Mouse (Mus musculus) lung, postnatal 4 days (tissue): ENCODE data around the gene Gsg1l.

Source experiments
- DNase-seq, 2 experiments: peaks; one replicate each; pipeline ENCODE4 v3.0.0; 2021

The Gsg1l gene

GRCm38 (mm10) chr7:126082286-126082741, at the start of gene Gsg1l:
TSS of gene Gsg1l (minus strand) at chr7:126082411.
- no peak for DNase-seq

GRCm38 (mm10) chr7:126127673-126128072, 45.5 kb upstream of the Gsg1l start:
- no peak for DNase-seq

- no peak for DNase-seq
Measured at GRCm38 (mm10) chr7:126126502-126126901, 44.3 kb upstream of the Gsg1l start.

GRCm38 (mm10) chr7:126121533-126121932, 39.3 kb upstream of the Gsg1l start:
- DNase-seq: peak; percentile 70 to 84

- no peak for DNase-seq
Measured at GRCm38 (mm10) chr7:126119819-126120218, 37.6 kb upstream of the Gsg1l start.

- peak in 1 of 2 experiments; percentile 17 for DNase-seq
Measured at GRCm38 (mm10) chr7:126113263-126113662, 31.1 kb upstream of the Gsg1l start.

- no peak for DNase-seq
Measured at GRCm38 (mm10) chr7:126111230-126111629, 29.0 kb upstream of the Gsg1l start.

- DNase-seq: no peak
Measured at GRCm38 (mm10) chr7:126109898-126110297, 27.7 kb upstream of the Gsg1l start.

- peak in 1 of 2 experiments; percentile 70 for DNase-seq
Measured at GRCm38 (mm10) chr7:126100440-126100839, 18.2 kb upstream of the Gsg1l start.

GRCm38 (mm10) chr7:126099835-126100234, 17.6 kb upstream of the Gsg1l start:
- DNase-seq: no peak

- DNase-seq: peak in 1 of 2 experiments; percentile 14
Measured at GRCm38 (mm10) chr7:126099163-126099775, 17.1 kb upstream of the Gsg1l start.

- DNase-seq: peak in 1 of 2 experiments; percentile 23
Measured at GRCm38 (mm10) chr7:126097219-126097915, 15.2 kb upstream of the Gsg1l start.

- peak; percentile 24 to 52 for DNase-seq
Measured at GRCm38 (mm10) chr7:126096596-126096995, 14.4 kb upstream of the Gsg1l start.

- DNase-seq: no peak
Measured at GRCm38 (mm10) chr7:126094738-126095137, 12.5 kb upstream of the Gsg1l start.

- DNase-seq: no peak
Measured at GRCm38 (mm10) chr7:126093162-126093561, 11.0 kb upstream of the Gsg1l start.

GRCm38 (mm10) chr7:126089782-126090181, 7.6 kb upstream of the Gsg1l start:
- DNase-seq: peak; percentile 59 to 67

GRCm38 (mm10) chr7:126088155-126088554, 5.9 kb upstream of the Gsg1l start:
- DNase-seq: no peak

GRCm38 (mm10) chr7:126087602-126088001, 5.4 kb upstream of the Gsg1l start:
- no peak for DNase-seq

- peak; percentile 17 to 43 for DNase-seq
Measured at GRCm38 (mm10) chr7:126086321-126086741, 4.1 kb upstream of the Gsg1l start.

GRCm38 (mm10) chr7:126085154-126085553, 2.9 kb upstream of the Gsg1l start:
- DNase-seq: no peak

- DNase-seq: no peak
Measured at GRCm38 (mm10) chr7:126083980-126084348, 1.8 kb upstream of the Gsg1l start.

GRCm38 (mm10) chr7:126083341-126083979, 1.2 kb upstream of the Gsg1l start:
- peak in 1 of 2 experiments; percentile 51 for DNase-seq

GRCm38 (mm10) chr7:126081727-126082285, 405 bp downstream of the Gsg1l start:
- peak in 1 of 2 experiments; percentile 46 for DNase-seq
